Mouse (Mus musculus) left cerebral cortex, adult 8-10 months (tissue): Measurements from ENCODE around the gene Il22ra2. TPM values are rescaled to one million over a fixed set of nuclear protein-coding genes. Genes with fewer than 3 reads are reported as not detected.

Experiments
- DNase-seq, 2 experiments: peaks; one replicate each; pipeline ENCODE4 v3.0.0; 2022; ENCODE audit warnings: low spot score in 2 of 2
- total RNA-seq, 4 experiments: library from RNA; stranded (reverse); gene quantifications; 2 replicates each; pipeline ENCODE4 v1.2.4; 2022

Il22ra2 gene
- total RNA-seq = not detected

- no peak for DNase-seq
Measured at GRCm38 (mm10) chr10:19621408-19622048, at the start of gene Il22ra2. TSS of gene Il22ra2 (plus strand) at chr10:19621998.

GRCm38 (mm10) chr10:19577571-19577970, 44.2 kb upstream of the Il22ra2 start:
- no peak for DNase-seq

- no peak for DNase-seq
Measured at GRCm38 (mm10) chr10:19578001-19578400, 43.8 kb upstream of the Il22ra2 start.

- DNase-seq = peak; percentile 10 to 43
Measured at GRCm38 (mm10) chr10:19578409-19578986, 43.3 kb upstream of the Il22ra2 start.

GRCm38 (mm10) chr10:19580660-19581059, 41.1 kb upstream of the Il22ra2 start:
- no peak for DNase-seq

- DNase-seq = no peak
Measured at GRCm38 (mm10) chr10:19581844-19582582, 39.8 kb upstream of the Il22ra2 start.

GRCm38 (mm10) chr10:19582806-19583430, 38.9 kb upstream of the Il22ra2 start:
- no peak for DNase-seq

- peak in 1 of 2 experiments; percentile 12 for DNase-seq
Measured at GRCm38 (mm10) chr10:19584064-19584463, 37.7 kb upstream of the Il22ra2 start.

GRCm38 (mm10) chr10:19584846-19585245, 37.0 kb upstream of the Il22ra2 start:
- DNase-seq = no peak

- DNase-seq = no peak
Measured at GRCm38 (mm10) chr10:19585860-19586259, 35.9 kb upstream of the Il22ra2 start.

- DNase-seq = no peak
Measured at GRCm38 (mm10) chr10:19587281-19587680, 34.5 kb upstream of the Il22ra2 start.

- no peak for DNase-seq
Measured at GRCm38 (mm10) chr10:19589626-19590025, 32.2 kb upstream of the Il22ra2 start.

GRCm38 (mm10) chr10:19591286-19591640, 30.5 kb upstream of the Il22ra2 start:
- DNase-seq = no peak

GRCm38 (mm10) chr10:19591641-19592441, 30.0 kb upstream of the Il22ra2 start, which contains the start of gene Ifngr1:
TSS of gene Ifngr1 (plus strand) at chr10:19591949.
- peak; percentile 92 to 96 for DNase-seq

GRCm38 (mm10) chr10:19592556-19592955, 29.2 kb upstream of the Il22ra2 start:
- no peak for DNase-seq

GRCm38 (mm10) chr10:19593296-19593695, 28.5 kb upstream of the Il22ra2 start:
- no peak for DNase-seq

- DNase-seq = no peak
Measured at GRCm38 (mm10) chr10:19594201-19594905, 27.4 kb upstream of the Il22ra2 start.

- DNase-seq = no peak
Measured at GRCm38 (mm10) chr10:19596866-19597265, 24.9 kb upstream of the Il22ra2 start.

GRCm38 (mm10) chr10:19598091-19598490, 23.7 kb upstream of the Il22ra2 start:
- no peak for DNase-seq

GRCm38 (mm10) chr10:19599331-19600092, 22.3 kb upstream of the Il22ra2 start:
- DNase-seq = no peak
